Mouse (Mus musculus) kidney, adult 2 months (tissue): ENCODE data around the gene Traf3ip3.

ENCODE experiments used
- CTCF ChIP-seq: fragments of 200-500 bp; conservative IDR thresholded peaks from 2 replicates; pipeline ENCODE4 v1.5.1; 2011; ENCODE audit warnings: low read depth, mild to moderate bottlenecking, control low read depth, low read length, moderate library complexity, mixed read lengths; ENCODE audit not compliant: insufficient read depth, insufficient read length
- POLR2A ChIP-seq: fragments of 200-500 bp; IDR thresholded peaks from one replicate; pipeline ENCODE4 v1.6.1; 2011; ENCODE audit warnings: low read depth, low read length, control low read depth

DNA sequence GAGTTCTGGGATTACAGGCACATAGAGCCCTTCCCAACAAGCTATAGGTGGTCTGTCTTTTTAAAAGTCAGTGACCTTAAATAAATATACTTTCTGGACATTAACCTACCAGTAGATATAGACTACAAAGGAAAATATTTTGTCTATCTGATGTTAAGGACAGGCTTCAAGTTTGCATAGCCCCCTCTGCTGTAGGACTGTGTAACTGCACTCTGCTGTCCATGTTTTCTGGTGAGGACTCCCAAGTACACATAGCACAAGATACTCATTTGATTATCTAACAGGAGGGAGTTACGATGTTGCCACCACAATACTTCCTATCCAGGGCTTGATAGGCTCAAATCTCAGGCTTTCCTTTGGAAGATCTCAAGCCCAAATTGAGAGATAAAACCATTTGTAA lies 67.8 kb downstream of the Traf3ip3 start:
- TF ChIP-seq CTCF (no peak; the same call in 1 of the 2 replicates), POLR2A (no peak)
